Mouse (Mus musculus): ENCODE measurements around the gene Frat1. TPM values are rescaled to one million over a fixed set of nuclear protein-coding genes. Genes with fewer than 3 reads are reported as not detected.

The Frat1 gene
- polyA plus RNA-seq, 1 experiment from 2014 or later: 9.1 TPM

DNA sequence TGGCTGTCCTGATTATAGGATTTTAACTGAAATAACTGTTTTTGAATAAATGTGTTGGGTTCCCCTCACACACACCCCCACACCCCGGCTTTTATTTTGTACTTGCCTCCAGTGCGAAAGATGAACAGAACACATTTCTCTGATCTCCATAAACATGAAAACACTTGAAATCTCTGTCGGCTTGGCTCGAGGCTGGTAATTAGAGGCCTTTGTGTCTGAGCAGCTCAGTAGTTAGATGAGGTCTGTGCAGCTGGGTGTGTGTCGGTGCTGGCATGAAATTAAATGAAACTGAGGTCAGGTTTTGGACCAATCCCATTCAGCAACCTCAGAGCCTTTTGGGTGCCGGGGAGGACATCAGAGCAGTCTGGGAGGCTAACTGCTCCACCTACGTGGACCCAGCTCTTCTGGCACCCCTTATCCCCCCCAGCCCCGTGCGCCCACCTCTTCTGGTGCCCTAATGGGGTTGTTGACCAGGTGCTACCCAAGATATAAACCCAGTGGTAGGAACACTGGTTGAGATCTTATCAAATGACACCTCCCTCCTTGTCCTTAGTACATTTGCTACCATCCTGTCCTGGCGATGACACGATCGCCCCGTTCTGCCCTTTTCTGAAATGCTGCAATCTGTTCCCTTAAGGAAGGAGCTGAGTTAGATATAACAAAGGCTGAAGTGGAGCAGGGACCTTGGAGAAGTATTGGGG lies 2.9 kb downstream of the Frat1 start:
- no peaks in the 10 kb centered on the region for H3K9me3 ChIP-seq (replicated peaks)
- no peaks in the 10 kb centered on the region for H3K36me3 ChIP-seq (replicated peaks)
- no peak overlapping the region; the same call in 1 of the 2 replicates for H3K9ac ChIP-seq
- WGBS (ENCODE audit: insufficient replicate concordance): 42% methylated on average over 13 of the region's 13 CpGs
- H3K4me3 ChIP-seq (replicated peaks): peak overlapping the region; percentile 92
- peak overlapping the region; percentile 98 for H3K4me2 ChIP-seq
- no peaks in the 10 kb centered on the region for H3K27me3 ChIP-seq
- H3K4me1 ChIP-seq (replicated peaks): peaks cover 78% of the 10 kb centered on the region
- H3K27ac ChIP-seq (replicated peaks): peak overlapping the region; percentile 97
- ATAC-seq (ENCODE audit: insufficient read depth): no peak

DNA sequence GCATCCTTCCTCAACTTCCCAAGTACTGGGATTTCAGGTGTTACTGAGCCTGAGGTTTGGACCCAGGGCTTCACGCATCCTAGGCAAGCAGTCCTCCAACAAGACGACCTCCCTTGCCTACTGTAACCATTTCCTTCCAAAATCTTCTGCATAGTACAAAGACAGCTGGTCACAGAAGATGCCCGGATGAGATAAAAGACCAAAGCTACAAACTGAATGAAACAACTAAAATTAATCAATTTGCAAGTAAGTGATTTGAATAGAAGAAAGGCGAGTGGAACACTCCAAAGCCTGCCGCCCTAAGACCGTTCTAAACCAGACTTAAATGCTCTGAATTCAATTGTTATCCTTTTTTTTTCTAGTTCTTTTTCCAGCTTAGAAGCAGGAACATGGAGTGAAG lies 5.6 kb downstream of the Frat1 start:
- peak overlapping the region; percentile 35; the same call in 1 of the 2 replicates for H3K4me3 ChIP-seq (replicated peaks)
- peak overlapping the region; percentile 60 for H3K4me2 ChIP-seq
- no peaks in the 10 kb centered on the region for H3K27me3 ChIP-seq
- 34% methylated on average over 6 of the region's 6 CpGs for WGBS (ENCODE audit: insufficient replicate concordance)
- no peak overlapping the region for H3K9ac ChIP-seq
- ATAC-seq (ENCODE audit: insufficient read depth): no peak
- H3K27ac ChIP-seq (replicated peaks): peak overlapping the region; percentile 92
- peaks cover 96% of the 10 kb centered on the region for H3K4me1 ChIP-seq (replicated peaks)
- no peaks in the 10 kb centered on the region for H3K36me3 ChIP-seq (replicated peaks)
- no peaks in the 10 kb centered on the region for H3K9me3 ChIP-seq (replicated peaks)

DNA sequence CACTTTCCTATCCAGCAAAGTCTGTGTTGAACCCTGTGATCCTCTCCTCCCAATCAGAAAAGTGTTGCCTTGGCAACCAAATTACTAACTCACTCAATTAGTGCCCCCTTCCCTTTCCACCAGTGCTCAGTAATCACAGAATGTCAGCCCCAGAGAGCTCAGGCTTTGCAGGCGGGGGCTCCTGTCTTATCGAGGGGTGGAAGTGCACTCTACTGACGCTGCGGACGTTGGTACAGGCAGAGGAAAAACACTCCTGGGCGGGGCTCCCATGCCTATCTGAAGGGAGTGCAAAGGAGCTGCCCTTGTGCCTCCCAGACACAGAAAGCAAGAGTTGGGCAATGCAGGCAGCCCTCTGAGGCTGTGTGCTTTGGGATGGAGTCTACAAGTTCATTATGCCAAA lies 6.0 kb downstream of the Frat1 start:
- Histone ChIP-seq H3K36me3 (replicated peaks) (no peaks in the 10 kb centered on the region), H3K4me2 (peak overlapping the region; percentile 60), H3K9ac (peak overlapping the region; percentile 37; the same call in 1 of the 2 replicates), H3K9me3 (replicated peaks) (no peaks in the 10 kb centered on the region), H3K4me1 (replicated peaks) (peaks cover 96% of the 10 kb centered on the region), H3K4me3 (replicated peaks) (peak overlapping the region; percentile 35), H3K27ac (replicated peaks) (peak overlapping the region; percentile 92), H3K27me3 (no peaks in the 10 kb centered on the region)
- under 1% methylated on average over 6 of the region's 6 CpGs for WGBS (ENCODE audit: insufficient replicate concordance)
- peak; percentile 86 for ATAC-seq (ENCODE audit: insufficient read depth)

DNA sequence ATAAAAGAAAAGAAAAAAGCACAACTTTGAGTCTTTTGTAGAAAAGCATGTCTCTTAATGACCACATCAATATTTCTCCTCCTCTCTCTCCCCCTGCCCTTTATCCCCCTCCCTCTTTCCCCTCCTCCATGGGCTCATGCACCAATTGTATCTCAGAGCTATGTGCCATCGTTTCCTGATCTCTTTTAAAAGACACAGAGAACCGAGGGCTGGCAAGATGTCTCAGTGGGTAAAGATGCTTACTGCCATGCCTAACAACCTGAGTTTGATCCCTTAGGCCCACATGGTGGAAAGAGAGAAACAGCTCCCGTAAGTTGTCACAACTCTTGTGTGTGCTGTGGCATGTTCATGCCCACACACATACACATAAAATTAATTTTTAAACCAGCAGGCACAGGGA lies 6.9 kb downstream of the Frat1 start:
- Histone ChIP-seq H3K9me3 (replicated peaks) (no peaks in the 10 kb centered on the region), H3K27me3 (no peaks in the 10 kb centered on the region), H3K27ac (replicated peaks) (peak overlapping the region; percentile 92), H3K4me2 (peak overlapping the region; percentile 60), H3K4me1 (replicated peaks) (peaks cover 94% of the 10 kb centered on the region), H3K9ac (peak overlapping the region; percentile 37; the same call in 1 of the 2 replicates), H3K4me3 (replicated peaks) (peak overlapping the region; percentile 35), H3K36me3 (replicated peaks) (no peaks in the 10 kb centered on the region)
- ATAC-seq (ENCODE audit: insufficient read depth): no peak
- 30% methylated on average over 3 of the region's 3 CpGs for WGBS (ENCODE audit: insufficient replicate concordance)

DNA sequence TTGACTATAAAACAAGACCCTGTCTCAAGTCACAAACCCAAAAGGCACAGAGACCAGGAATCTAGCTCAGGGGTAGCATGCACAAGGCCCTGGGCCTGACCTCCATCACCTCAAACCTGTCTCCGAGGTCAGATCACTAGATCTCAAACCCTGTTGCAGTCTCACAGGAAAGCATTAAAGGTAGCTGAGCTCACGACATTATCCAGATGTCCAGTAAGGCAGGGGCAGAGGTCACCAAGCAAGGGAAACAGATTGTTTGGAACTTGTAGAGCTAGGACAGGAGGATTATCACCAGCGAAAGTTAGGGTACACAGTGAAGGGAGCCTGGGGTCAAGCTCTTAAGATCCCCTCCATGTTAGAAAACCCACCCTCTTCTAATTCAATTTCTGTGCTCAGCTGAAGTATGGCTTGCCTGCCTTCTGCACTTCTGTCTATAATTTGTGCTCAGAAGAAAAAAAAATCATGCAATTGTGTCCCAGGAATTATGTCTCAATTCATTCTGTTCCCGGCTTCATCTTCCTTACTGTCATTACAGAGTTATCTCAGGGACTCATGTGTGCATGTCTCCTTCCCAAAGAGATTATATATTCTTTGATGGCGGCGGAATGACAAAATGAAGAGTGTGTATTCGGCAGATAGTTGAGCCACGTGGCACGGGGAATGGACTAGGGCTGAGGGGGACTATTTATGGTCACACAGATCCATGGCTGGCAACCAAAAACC lies 7.6 kb downstream of the Frat1 start:
- Histone ChIP-seq H3K4me3 (replicated peaks) (0 out of 2 replicates have a peak overlapping the region, but pooled peaks have one; percentile 17), H3K4me2 (peak overlapping the region; percentile 60), H3K9me3 (replicated peaks) (no peaks in the 10 kb centered on the region), H3K27me3 (no peaks in the 10 kb centered on the region), H3K4me1 (replicated peaks) (peaks cover 88% of the 10 kb centered on the region), H3K9ac (peak overlapping the region; percentile 19; the same call in 1 of the 2 replicates), H3K27ac (replicated peaks) (peak overlapping the region; percentile 92), H3K36me3 (replicated peaks) (no peaks in the 10 kb centered on the region)
- WGBS (ENCODE audit: insufficient replicate concordance): 22% methylated on average over 9 of the region's 9 CpGs
- peak; percentile 59 for ATAC-seq (ENCODE audit: insufficient read depth)

DNA sequence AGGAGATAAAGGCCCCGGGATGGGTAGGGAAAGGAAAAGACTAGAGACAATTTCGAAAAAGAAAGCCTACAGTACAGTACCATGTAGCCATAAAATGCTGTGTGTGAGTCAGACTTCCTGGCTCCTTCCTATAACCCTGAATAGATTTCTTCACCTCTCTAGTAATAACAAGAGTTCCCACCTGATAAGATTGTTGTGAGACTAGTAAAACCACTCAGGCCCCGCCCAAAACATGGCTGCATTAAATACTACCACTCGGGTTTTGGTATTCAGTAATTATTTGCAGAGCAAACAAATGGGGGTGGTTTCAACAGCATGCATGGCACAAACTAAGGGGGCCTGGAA lies 8.1 kb downstream of the Frat1 start:
- no peaks in the 10 kb centered on the region for H3K27me3 ChIP-seq
- peak; percentile 17 for ATAC-seq (ENCODE audit: insufficient read depth)
- H3K4me2 ChIP-seq: peak overlapping the region; percentile 60
- H3K4me1 ChIP-seq (replicated peaks): peaks cover 83% of the 10 kb centered on the region
- H3K9ac ChIP-seq: 0 out of 2 replicates have a peak overlapping the region, but pooled peaks have one; percentile 28
- H3K4me3 ChIP-seq (replicated peaks): peak overlapping the region; percentile 17
- no peaks in the 10 kb centered on the region for H3K36me3 ChIP-seq (replicated peaks)
- peak overlapping the region; percentile 92 for H3K27ac ChIP-seq (replicated peaks)
- H3K9me3 ChIP-seq (replicated peaks): no peaks in the 10 kb centered on the region
- 9% methylated on average over 4 of the region's 4 CpGs for WGBS (ENCODE audit: insufficient replicate concordance)

DNA sequence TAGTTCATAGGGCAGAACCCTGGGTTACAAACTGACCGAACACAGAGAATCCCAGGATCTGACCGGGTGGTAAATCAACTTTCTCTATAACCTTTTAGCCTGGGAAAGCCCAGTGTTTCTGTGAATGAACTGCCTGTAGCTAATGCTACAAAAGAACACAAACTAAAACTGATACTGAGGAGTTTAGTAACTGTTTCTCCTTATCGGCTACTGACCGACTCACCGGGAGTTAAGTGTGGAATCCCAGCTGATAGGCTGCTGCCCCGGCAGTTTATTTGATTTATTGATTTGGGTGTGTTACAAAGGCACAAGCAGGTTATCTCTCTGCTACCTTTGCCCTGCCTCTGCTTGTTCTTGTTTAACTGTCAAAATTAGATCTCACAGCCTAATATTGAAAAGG lies 9.0 kb downstream of the Frat1 start:
- peak; percentile 20; the same call in 1 of the 2 replicates for ATAC-seq (ENCODE audit: insufficient read depth)
- H3K36me3 ChIP-seq (replicated peaks): no peaks in the 10 kb centered on the region
- H3K9ac ChIP-seq: peak overlapping the region; percentile 28; the same call in 1 of the 2 replicates
- WGBS (ENCODE audit: insufficient replicate concordance): 13% methylated on average over 6 of the region's 6 CpGs
- peaks cover 74% of the 10 kb centered on the region for H3K4me1 ChIP-seq (replicated peaks)
- H3K27me3 ChIP-seq: no peaks in the 10 kb centered on the region
- peak overlapping the region; percentile 92 for H3K27ac ChIP-seq (replicated peaks)
- peak overlapping the region; percentile 60 for H3K4me2 ChIP-seq
- no peaks in the 10 kb centered on the region for H3K9me3 ChIP-seq (replicated peaks)
- peak overlapping the region; percentile 17 for H3K4me3 ChIP-seq (replicated peaks)

DNA sequence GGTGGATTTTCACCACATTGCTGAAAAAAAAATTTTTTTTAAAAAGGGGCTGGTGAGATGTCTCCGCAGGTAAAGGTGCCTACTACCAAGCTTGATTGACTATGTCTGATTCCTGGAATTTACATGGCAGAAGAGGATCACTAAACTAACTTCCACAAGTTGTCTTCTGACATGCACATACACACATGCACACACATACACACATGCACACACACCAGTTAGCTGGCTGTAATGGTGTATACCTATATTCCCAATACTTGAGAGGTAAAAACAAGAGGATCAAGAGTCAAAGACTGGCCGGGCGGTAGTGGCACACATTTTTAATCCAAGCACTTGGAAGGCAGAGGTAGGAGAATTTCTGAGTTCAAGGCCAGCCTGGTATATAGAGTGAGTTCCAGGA lies 9.9 kb downstream of the Frat1 start:
- Histone ChIP-seq H3K4me3 (replicated peaks) (no peak overlapping the region), H3K4me2 (peak overlapping the region; percentile 60; the same call in 1 of the 2 replicates), H3K36me3 (replicated peaks) (no peaks in the 10 kb centered on the region), H3K9ac (no peak overlapping the region), H3K27me3 (no peaks in the 10 kb centered on the region), H3K9me3 (replicated peaks) (no peaks in the 10 kb centered on the region), H3K27ac (replicated peaks) (peak overlapping the region; percentile 92), H3K4me1 (replicated peaks) (peaks cover 72% of the 10 kb centered on the region)
- ATAC-seq (ENCODE audit: insufficient read depth): no peak
- WGBS (ENCODE audit: insufficient replicate concordance): 81% methylated on average over 3 of the region's 3 CpGs

DNA sequence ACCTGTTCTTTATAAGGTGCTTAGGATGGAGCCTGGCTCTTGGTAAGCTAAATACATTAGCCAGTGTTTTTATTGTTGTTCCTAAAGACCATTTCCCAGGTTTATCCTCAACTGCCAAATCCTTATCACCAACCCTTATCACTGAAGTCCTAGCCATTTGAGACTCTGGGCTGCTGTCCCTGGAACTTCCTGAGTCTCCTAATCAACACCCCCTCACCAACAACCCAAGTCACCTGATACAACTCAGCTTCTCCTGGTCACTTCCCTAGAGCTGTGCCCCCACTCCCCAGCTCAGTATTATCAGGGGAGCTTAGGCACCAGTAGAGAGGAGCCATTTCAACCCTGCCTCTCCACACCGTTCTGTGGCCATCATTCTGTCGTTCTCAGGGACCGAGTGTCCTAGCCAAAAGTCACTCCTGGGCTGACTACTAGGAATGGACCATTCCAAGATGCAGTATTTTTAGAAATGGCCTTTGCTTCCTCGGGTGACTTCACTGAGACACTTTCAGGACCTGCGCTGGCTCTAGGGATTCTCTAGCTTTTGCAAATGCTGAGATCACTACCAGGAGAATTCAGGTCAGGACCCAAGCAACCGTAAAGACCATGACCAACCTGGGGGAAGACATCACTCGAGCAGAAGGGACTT lies 11.5 kb downstream of the Frat1 start:
- no peak overlapping the region for H3K4me3 ChIP-seq (replicated peaks)
- WGBS (ENCODE audit: insufficient replicate concordance): 55% methylated on average over 7 of the region's 7 CpGs
- no peaks in the 10 kb centered on the region for H3K27me3 ChIP-seq
- H3K9me3 ChIP-seq (replicated peaks): no peaks in the 10 kb centered on the region
- H3K9ac ChIP-seq: no peak overlapping the region
- H3K4me2 ChIP-seq: no peak overlapping the region
- ATAC-seq (ENCODE audit: insufficient read depth): no peak
- peaks cover 71% of the 10 kb centered on the region for H3K4me1 ChIP-seq (replicated peaks)
- H3K36me3 ChIP-seq (replicated peaks): no peaks in the 10 kb centered on the region
- H3K27ac ChIP-seq (replicated peaks): no peak overlapping the region

DNA sequence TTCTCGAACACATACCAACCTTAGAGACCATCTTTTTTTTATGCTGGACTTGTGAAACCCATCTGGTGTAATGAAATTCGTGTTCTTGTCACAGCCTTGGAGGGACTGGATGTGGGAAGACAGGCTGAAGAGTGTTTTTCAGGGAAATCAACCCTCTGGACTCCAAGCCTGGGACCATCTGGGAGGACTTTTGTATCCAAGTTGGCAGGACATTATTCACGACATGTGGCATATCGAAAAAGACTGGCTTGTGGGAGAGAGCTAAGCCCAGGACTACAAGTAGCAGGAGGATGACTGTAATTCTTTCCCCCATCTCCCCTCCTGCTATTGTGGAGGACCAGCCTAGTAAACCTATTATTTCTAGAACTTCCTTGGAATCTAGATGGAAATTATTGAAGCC lies 12.4 kb downstream of the Frat1 start:
- H3K4me2 ChIP-seq: no peak overlapping the region
- H3K4me3 ChIP-seq (replicated peaks): no peak overlapping the region
- 80% methylated on average over 4 of the region's 4 CpGs for WGBS (ENCODE audit: insufficient replicate concordance)
- H3K27ac ChIP-seq (replicated peaks): no peak overlapping the region
- no peak for ATAC-seq (ENCODE audit: insufficient read depth)
- H3K4me1 ChIP-seq (replicated peaks): peaks cover 71% of the 10 kb centered on the region
- no peaks in the 10 kb centered on the region for H3K27me3 ChIP-seq
- H3K9ac ChIP-seq: no peak overlapping the region
- no peaks in the 10 kb centered on the region for H3K9me3 ChIP-seq (replicated peaks)
- no peaks in the 10 kb centered on the region for H3K36me3 ChIP-seq (replicated peaks)

DNA sequence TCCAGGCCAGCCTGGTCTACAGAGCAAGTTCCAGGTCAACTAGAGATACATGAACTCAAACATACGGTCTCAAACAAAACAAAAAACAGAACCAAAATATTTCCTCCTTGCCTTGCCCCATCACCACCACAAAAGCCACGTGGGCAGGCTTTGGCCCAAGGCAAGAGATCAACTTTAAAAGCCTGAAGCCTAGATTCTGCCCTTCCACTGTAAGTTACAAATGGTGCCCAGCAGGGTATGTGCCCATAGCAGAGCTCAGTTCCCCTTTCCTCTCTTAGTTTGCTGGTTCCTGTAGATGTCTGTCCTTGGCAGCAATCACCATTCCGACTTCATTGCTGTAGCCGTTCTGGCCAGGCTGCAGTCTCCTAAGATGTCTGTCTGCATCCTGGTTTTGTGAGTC lies 12.9 kb downstream of the Frat1 start:
- WGBS (ENCODE audit: insufficient replicate concordance): 58% methylated on average over 4 of the region's 4 CpGs
- Histone ChIP-seq H3K4me3 (replicated peaks) (no peak overlapping the region), H3K4me1 (replicated peaks) (peaks cover 67% of the 10 kb centered on the region), H3K27ac (replicated peaks) (no peak overlapping the region), H3K9ac (no peak overlapping the region), H3K4me2 (no peak overlapping the region), H3K27me3 (no peaks in the 10 kb centered on the region), H3K36me3 (replicated peaks) (no peaks in the 10 kb centered on the region), H3K9me3 (replicated peaks) (no peaks in the 10 kb centered on the region)
- no peak for ATAC-seq (ENCODE audit: insufficient read depth)

Measured in liver, embryonic 15.5 days (tissue).